Mouse (Mus musculus): ENCODE measurements around the gene Hid1.

DNA sequence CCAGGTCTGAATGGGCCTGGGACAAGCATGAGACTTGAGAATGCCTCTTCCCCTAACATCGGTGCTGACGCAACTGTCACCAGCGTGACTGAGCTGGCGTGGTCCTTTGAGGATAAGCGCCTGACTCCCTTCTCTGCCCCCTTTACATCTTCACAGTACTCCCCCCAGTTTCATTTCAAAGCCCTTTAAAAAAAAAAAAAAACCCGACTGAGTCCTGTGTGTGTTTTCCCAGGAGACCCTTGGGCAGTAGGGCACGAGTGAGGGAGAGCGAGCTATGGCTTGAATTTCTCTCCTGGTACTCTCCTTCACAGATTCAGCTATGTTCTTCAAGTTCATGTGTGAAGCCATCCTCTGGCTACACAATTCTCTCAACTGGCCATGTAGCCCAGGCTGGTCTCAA is 69.4 kb downstream of the Hid1 start:
- TF ChIP-seq CTCF (IDR thresholded peaks at IDR 0.05; ENCODE audit: insufficient read depth, low read depth, low read length): no peak
- no peak for TF ChIP-seq POLR2A (IDR thresholded peaks at IDR 0.05; ENCODE audit: insufficient read depth, low read depth, low read length)
